Mouse (Mus musculus): ENCODE data around the gene Fen1. TPM values are rescaled to one million over a fixed set of nuclear protein-coding genes. Genes with fewer than 3 reads are reported as not detected.

Fen1 gene
- polyA plus RNA-seq, 1 experiment: 4.8 TPM

- no peak overlapping the region for H3K4me3 ChIP-seq (ENCODE audit: insufficient read depth, low read depth, low read length)
- no peak overlapping the region for H3K27ac ChIP-seq (ENCODE audit: insufficient read depth, low read depth, low read length)
- WGBS: 28% methylated on average over 4 of the region's 4 CpGs
- no peaks in the 10 kb centered on the region for H3K4me1 ChIP-seq (ENCODE audit: control insufficient read depth, insufficient read depth, low read length)
- DNase-seq: peak; percentile 58
- H3K27me3 ChIP-seq (replicated peaks; ENCODE audit: control insufficient read depth, insufficient read depth, low read length): no peaks in the 10 kb centered on the region
- TF ChIP-seq POLR2A (IDR thresholded peaks at IDR 0.05; ENCODE audit: low read depth, low read length) (no peak), CTCF (conservative IDR thresholded peaks at IDR 0.05; ENCODE audit: insufficient read depth, insufficient read length, low read depth, low read length) (no peak)
- H3K36me3 ChIP-seq (ENCODE audit: control insufficient read depth, insufficient read depth, low read length): no peaks in the 10 kb centered on the region
These were observed 21.8 kb upstream of the Fen1 start for GRCm38 (mm10) chr19:10225767-10226166.

- no peak for TF ChIP-seq POLR2A (IDR thresholded peaks at IDR 0.05; ENCODE audit: low read depth, low read length)
- TF ChIP-seq CTCF (conservative IDR thresholded peaks at IDR 0.05; ENCODE audit: insufficient read depth, insufficient read length, low read depth, low read length): no peak
- no peaks in the 10 kb centered on the region for H3K27me3 ChIP-seq (replicated peaks; ENCODE audit: control insufficient read depth, insufficient read depth, low read length)
- DNase-seq: no peak
- no peaks in the 10 kb centered on the region for H3K36me3 ChIP-seq (ENCODE audit: control insufficient read depth, insufficient read depth, low read length)
- no peaks in the 10 kb centered on the region for H3K4me1 ChIP-seq (ENCODE audit: control insufficient read depth, insufficient read depth, low read length)
- WGBS: 48% methylated on average over 26 of the region's 26 CpGs
- no peak overlapping the region for H3K4me3 ChIP-seq (ENCODE audit: insufficient read depth, low read depth, low read length)
- no peak overlapping the region for H3K27ac ChIP-seq (ENCODE audit: insufficient read depth, low read depth, low read length)
These were observed 20.9 kb upstream of the Fen1 start for GRCm38 (mm10) chr19:10224637-10225453.

- Histone ChIP-seq H3K36me3 (ENCODE audit: control insufficient read depth, insufficient read depth, low read length) (no peaks in the 10 kb centered on the region), H3K4me3 (ENCODE audit: insufficient read depth, low read depth, low read length) (no peak overlapping the region), H3K4me1 (ENCODE audit: control insufficient read depth, insufficient read depth, low read length) (no peaks in the 10 kb centered on the region), H3K27me3 (replicated peaks; ENCODE audit: control insufficient read depth, insufficient read depth, low read length) (no peaks in the 10 kb centered on the region), H3K27ac (ENCODE audit: insufficient read depth, low read depth, low read length) (no peak overlapping the region)
- no peak for DNase-seq
- WGBS: 84% methylated on average over 4 of the region's 4 CpGs
- no peak for TF ChIP-seq POLR2A (IDR thresholded peaks at IDR 0.05; ENCODE audit: low read depth, low read length)
- TF ChIP-seq CTCF (conservative IDR thresholded peaks at IDR 0.05; ENCODE audit: insufficient read depth, insufficient read length, low read depth, low read length): no peak
These were observed 19.6 kb upstream of the Fen1 start for GRCm38 (mm10) chr19:10223561-10223960.

- H3K4me1 ChIP-seq (ENCODE audit: control insufficient read depth, insufficient read depth, low read length): no peaks in the 10 kb centered on the region
- TF ChIP-seq CTCF (conservative IDR thresholded peaks at IDR 0.05; ENCODE audit: insufficient read depth, insufficient read length, low read depth, low read length) (no peak), POLR2A (IDR thresholded peaks at IDR 0.05; ENCODE audit: low read depth, low read length) (no peak)
- H3K27me3 ChIP-seq (replicated peaks; ENCODE audit: control insufficient read depth, insufficient read depth, low read length): no peaks in the 10 kb centered on the region
- H3K36me3 ChIP-seq (ENCODE audit: control insufficient read depth, insufficient read depth, low read length): no peaks in the 10 kb centered on the region
- H3K27ac ChIP-seq (ENCODE audit: insufficient read depth, low read depth, low read length): no peak overlapping the region
- DNase-seq: no peak
- no peak overlapping the region for H3K4me3 ChIP-seq (ENCODE audit: insufficient read depth, low read depth, low read length)
- WGBS: 39% methylated on average over 8 of the region's 8 CpGs
These were observed 18.7 kb upstream of the Fen1 start for GRCm38 (mm10) chr19:10222656-10223055.

GRCm38 (mm10) chr19:10221585-10221984, 17.6 kb upstream of the Fen1 start:
- DNase-seq: no peak
- H3K4me1 ChIP-seq (ENCODE audit: control insufficient read depth, insufficient read depth, low read length): no peaks in the 10 kb centered on the region
- no peaks in the 10 kb centered on the region for H3K36me3 ChIP-seq (ENCODE audit: control insufficient read depth, insufficient read depth, low read length)
- 43% methylated on average over 4 of the region's 4 CpGs for WGBS
- no peak overlapping the region for H3K27ac ChIP-seq (ENCODE audit: insufficient read depth, low read depth, low read length)
- no peak for TF ChIP-seq POLR2A (IDR thresholded peaks at IDR 0.05; ENCODE audit: low read depth, low read length)
- no peak for TF ChIP-seq CTCF (conservative IDR thresholded peaks at IDR 0.05; ENCODE audit: insufficient read depth, insufficient read length, low read depth, low read length)
- no peaks in the 10 kb centered on the region for H3K27me3 ChIP-seq (replicated peaks; ENCODE audit: control insufficient read depth, insufficient read depth, low read length)
- H3K4me3 ChIP-seq (ENCODE audit: insufficient read depth, low read depth, low read length): no peak overlapping the region

- DNase-seq: no peak
- Histone ChIP-seq H3K36me3 (ENCODE audit: control insufficient read depth, insufficient read depth, low read length) (no peaks in the 10 kb centered on the region), H3K4me3 (ENCODE audit: insufficient read depth, low read depth, low read length) (no peak overlapping the region), H3K4me1 (ENCODE audit: control insufficient read depth, insufficient read depth, low read length) (no peaks in the 10 kb centered on the region), H3K27me3 (replicated peaks; ENCODE audit: control insufficient read depth, insufficient read depth, low read length) (no peaks in the 10 kb centered on the region), H3K27ac (ENCODE audit: insufficient read depth, low read depth, low read length) (no peak overlapping the region)
- TF ChIP-seq CTCF (conservative IDR thresholded peaks at IDR 0.05; ENCODE audit: insufficient read depth, insufficient read length, low read depth, low read length) (no peak), POLR2A (IDR thresholded peaks at IDR 0.05; ENCODE audit: low read depth, low read length) (no peak)
- 68% methylated on average over 6 of the region's 6 CpGs for WGBS
These were observed 15.6 kb upstream of the Fen1 start for GRCm38 (mm10) chr19:10219593-10219992.

- Histone ChIP-seq H3K27me3 (replicated peaks; ENCODE audit: control insufficient read depth, insufficient read depth, low read length) (no peaks in the 10 kb centered on the region), H3K36me3 (ENCODE audit: control insufficient read depth, insufficient read depth, low read length) (no peaks in the 10 kb centered on the region), H3K4me1 (ENCODE audit: control insufficient read depth, insufficient read depth, low read length) (no peaks in the 10 kb centered on the region), H3K4me3 (ENCODE audit: insufficient read depth, low read depth, low read length) (no peak overlapping the region), H3K27ac (ENCODE audit: insufficient read depth, low read depth, low read length) (no peak overlapping the region)
- DNase-seq: peak; percentile 52
- 43% methylated on average over 3 of the region's 3 CpGs for WGBS
- no peak for TF ChIP-seq POLR2A (IDR thresholded peaks at IDR 0.05; ENCODE audit: low read depth, low read length)
- TF ChIP-seq CTCF (conservative IDR thresholded peaks at IDR 0.05; ENCODE audit: insufficient read depth, insufficient read length, low read depth, low read length): peak; percentile 61
These were observed 15.1 kb upstream of the Fen1 start for GRCm38 (mm10) chr19:10219108-10219507.
